Mouse (Mus musculus): Measurements from ENCODE around the gene 1700020L24Rik. TPM values are rescaled to one million over a fixed set of nuclear protein-coding genes. Genes with fewer than 3 reads are reported as not detected.

The 1700020L24Rik gene
- polyA plus RNA-seq, 1 experiment = 0.75 TPM

GRCm38 (mm10) chr11:83461462-83462027 is 24.1 kb downstream of the 1700020L24Rik start:
- H3K4me3 ChIP-seq (ENCODE audit: insufficient read depth, low read length) = no peak overlapping the region; the same call in 1 of the 2 replicates
- H3K4me1 ChIP-seq (ENCODE audit: control insufficient read depth, insufficient read depth, low read length) = no peaks in the 10 kb centered on the region
- TF ChIP-seq POLR2A (IDR thresholded peaks at IDR 0.05; ENCODE audit: extremely low read depth, insufficient read depth, low read length) (no peak), CTCF (IDR thresholded peaks at IDR 0.05; ENCODE audit: extremely low read depth, insufficient read depth, low read length) (no peak)
- H3K27ac ChIP-seq (ENCODE audit: insufficient read depth, low read length) = no peak overlapping the region

GRCm38 (mm10) chr11:83462711-83463244 is 25.3 kb downstream of the 1700020L24Rik start, which contains the start of gene Mmp28:
Gene Mmp28 (minus strand): TSS chr11:83463071.
- TF ChIP-seq POLR2A (IDR thresholded peaks at IDR 0.05; ENCODE audit: extremely low read depth, insufficient read depth, low read length) = no peak
- no peak for TF ChIP-seq CTCF (IDR thresholded peaks at IDR 0.05; ENCODE audit: extremely low read depth, insufficient read depth, low read length)
- Histone ChIP-seq H3K27ac (ENCODE audit: insufficient read depth, low read length) (no peak within 1 kb of the TSS), H3K4me3 (ENCODE audit: insufficient read depth, low read length) (peak within 1 kb of the TSS; percentile 39), H3K4me1 (ENCODE audit: control insufficient read depth, insufficient read depth, low read length) (no peaks in the 10 kb centered on the region)

- H3K4me1 ChIP-seq (ENCODE audit: control insufficient read depth, insufficient read depth, low read length) = no peaks in the 10 kb centered on the region
- TF ChIP-seq CTCF (IDR thresholded peaks at IDR 0.05; ENCODE audit: extremely low read depth, insufficient read depth, low read length) = no peak
- no peak for TF ChIP-seq POLR2A (IDR thresholded peaks at IDR 0.05; ENCODE audit: extremely low read depth, insufficient read depth, low read length)
- H3K27ac ChIP-seq (ENCODE audit: insufficient read depth, low read length) = no peak overlapping the region
- H3K4me3 ChIP-seq (ENCODE audit: insufficient read depth, low read length) = no peak overlapping the region
These were observed 28.5 kb downstream of the 1700020L24Rik start for GRCm38 (mm10) chr11:83465976-83466375.

- Histone ChIP-seq H3K27ac (ENCODE audit: insufficient read depth, low read length) (no peak overlapping the region), H3K4me1 (ENCODE audit: control insufficient read depth, insufficient read depth, low read length) (no peaks in the 10 kb centered on the region), H3K4me3 (ENCODE audit: insufficient read depth, low read length) (no peak overlapping the region)
- no peak for TF ChIP-seq POLR2A (IDR thresholded peaks at IDR 0.05; ENCODE audit: extremely low read depth, insufficient read depth, low read length)
- no peak for TF ChIP-seq CTCF (IDR thresholded peaks at IDR 0.05; ENCODE audit: extremely low read depth, insufficient read depth, low read length)
These were observed 29.7 kb downstream of the 1700020L24Rik start for GRCm38 (mm10) chr11:83467120-83467652.

GRCm38 (mm10) chr11:83468765-83469164 is 31.3 kb downstream of the 1700020L24Rik start:
- TF ChIP-seq POLR2A (IDR thresholded peaks at IDR 0.05; ENCODE audit: extremely low read depth, insufficient read depth, low read length) = no peak
- no peak for TF ChIP-seq CTCF (IDR thresholded peaks at IDR 0.05; ENCODE audit: extremely low read depth, insufficient read depth, low read length)

GRCm38 (mm10) chr11:83471766-83472165 is 34.3 kb downstream of the 1700020L24Rik start:
- TF ChIP-seq CTCF (IDR thresholded peaks at IDR 0.05; ENCODE audit: extremely low read depth, insufficient read depth, low read length) = no peak
- no peak overlapping the region for H3K27ac ChIP-seq (ENCODE audit: insufficient read depth, low read length)
- no peaks in the 10 kb centered on the region; the same call in 1 of the 2 replicates for H3K4me1 ChIP-seq (ENCODE audit: control insufficient read depth, insufficient read depth, low read length)
- H3K4me3 ChIP-seq (ENCODE audit: insufficient read depth, low read length) = no peak overlapping the region

More at GRCm38 (mm10) chr11:83468765-83469164, 31.3 kb downstream of the 1700020L24Rik start:
- Histone ChIP-seq H3K27ac (ENCODE audit: insufficient read depth, low read length) (no peak overlapping the region), H3K4me1 (ENCODE audit: control insufficient read depth, insufficient read depth, low read length) (no peaks in the 10 kb centered on the region), H3K4me3 (ENCODE audit: insufficient read depth, low read length) (no peak overlapping the region)

GRCm38 (mm10) chr11:83472324-83473234 is 35.1 kb downstream of the 1700020L24Rik start, which contains the start of gene Taf15:
Gene Taf15 (plus strand): TSS chr11:83473086.
- no peaks in the 10 kb centered on the region; the same call in 1 of the 2 replicates for H3K4me1 ChIP-seq (ENCODE audit: control insufficient read depth, insufficient read depth, low read length)
- H3K4me3 ChIP-seq (ENCODE audit: insufficient read depth, low read length) = peak within 1 kb of the TSS; percentile 67
- H3K27ac ChIP-seq (ENCODE audit: insufficient read depth, low read length) = peak within 1 kb of the TSS; percentile 71; the same call in 1 of the 2 replicates
- TF ChIP-seq POLR2A (IDR thresholded peaks at IDR 0.05; ENCODE audit: extremely low read depth, insufficient read depth, low read length) = peak; percentile 70
- TF ChIP-seq CTCF (IDR thresholded peaks at IDR 0.05; ENCODE audit: extremely low read depth, insufficient read depth, low read length) = peak; percentile 65

- Histone ChIP-seq H3K4me3 (ENCODE audit: insufficient read depth, low read length) (peak overlapping the region; percentile 67), H3K27ac (ENCODE audit: insufficient read depth, low read length) (peak overlapping the region; percentile 71; the same call in 1 of the 2 replicates), H3K4me1 (ENCODE audit: control insufficient read depth, insufficient read depth, low read length) (no peaks in the 10 kb centered on the region; the same call in 1 of the 2 replicates)
- no peak for TF ChIP-seq POLR2A (IDR thresholded peaks at IDR 0.05; ENCODE audit: extremely low read depth, insufficient read depth, low read length)
- no peak for TF ChIP-seq CTCF (IDR thresholded peaks at IDR 0.05; ENCODE audit: extremely low read depth, insufficient read depth, low read length)
These were observed 35.9 kb downstream of the 1700020L24Rik start for GRCm38 (mm10) chr11:83473235-83474016.

Other genes with a start within 250 kb of the 1700020L24Rik start
- 0.46 and 0.74 TPM in 2 replicates for gene Slfn3, start 246.3 kb upstream of the 1700020L24Rik start, polyA plus RNA-seq (2012; rRNA removed)
- not detected in 2 replicates for gene Slfn14, start 151.0 kb upstream of the 1700020L24Rik start, polyA plus RNA-seq (2012; rRNA removed)
- 130 and 131 TPM in 2 replicates for gene Ap2b1, start 138.7 kb upstream of the 1700020L24Rik start, polyA plus RNA-seq (2012; rRNA removed)
- gene Pex12, start 135.1 kb upstream of the 1700020L24Rik start, polyA plus RNA-seq (2012; rRNA removed) = 7.0 and 7.3 TPM in 2 replicates
- 252 and 271 TPM in 2 replicates for gene Rasl10b, start 28.5 kb upstream of the 1700020L24Rik start, polyA plus RNA-seq (2012; rRNA removed)
- gene Gas2l2, start 8.2 kb upstream of the 1700020L24Rik start, polyA plus RNA-seq (2012; rRNA removed) = 0.10 TPM in 1 of 2 replicates, not detected in the other
- 3.9 and 5.3 TPM in 2 replicates for gene Mmp28, start 25.4 kb downstream of the 1700020L24Rik start, polyA plus RNA-seq (2012; rRNA removed)
- 43.0 and 50.8 TPM in 2 replicates for gene Taf15, start 35.4 kb downstream of the 1700020L24Rik start, polyA plus RNA-seq (2012; rRNA removed)
- not detected in 2 replicates for gene Heatr9, start 84.5 kb downstream of the 1700020L24Rik start, polyA plus RNA-seq (2012; rRNA removed)
- 0.58 and 1.0 TPM in 2 replicates for gene Ccl5, start 92.8 kb downstream of the 1700020L24Rik start, polyA plus RNA-seq (2012; rRNA removed)
- 1.7 and 2.1 TPM in 2 replicates for gene Ccl9, start 141.0 kb downstream of the 1700020L24Rik start, polyA plus RNA-seq (2012; rRNA removed)
- gene Ccl6, start 155.4 kb downstream of the 1700020L24Rik start, polyA plus RNA-seq (2012; rRNA removed) = 2.8 and 3.6 TPM in 2 replicates
- gene Rpl9-ps1, start 207.9 kb downstream of the 1700020L24Rik start, polyA plus RNA-seq (2012; rRNA removed) = not detected in 2 replicates
- gene Ccl3, start 211.7 kb downstream of the 1700020L24Rik start, polyA plus RNA-seq (2012; rRNA removed) = 0.76 and 0.84 TPM in 2 replicates
- 0.35 and 0.42 TPM in 2 replicates for gene Ccl4, start 224.9 kb downstream of the 1700020L24Rik start, polyA plus RNA-seq (2012; rRNA removed)